Mouse (Mus musculus): ENCODE measurements around the gene Exog. TPM values are rescaled to one million over a fixed set of nuclear protein-coding genes. Genes with fewer than 3 reads are reported as not detected.

Gene Exog
- polyA plus RNA-seq (2015; fragmentation: Nextera tagmentation; extraction: Ambion mirVana) = 6.9 and 9.0 TPM in 2 replicates

DNA sequence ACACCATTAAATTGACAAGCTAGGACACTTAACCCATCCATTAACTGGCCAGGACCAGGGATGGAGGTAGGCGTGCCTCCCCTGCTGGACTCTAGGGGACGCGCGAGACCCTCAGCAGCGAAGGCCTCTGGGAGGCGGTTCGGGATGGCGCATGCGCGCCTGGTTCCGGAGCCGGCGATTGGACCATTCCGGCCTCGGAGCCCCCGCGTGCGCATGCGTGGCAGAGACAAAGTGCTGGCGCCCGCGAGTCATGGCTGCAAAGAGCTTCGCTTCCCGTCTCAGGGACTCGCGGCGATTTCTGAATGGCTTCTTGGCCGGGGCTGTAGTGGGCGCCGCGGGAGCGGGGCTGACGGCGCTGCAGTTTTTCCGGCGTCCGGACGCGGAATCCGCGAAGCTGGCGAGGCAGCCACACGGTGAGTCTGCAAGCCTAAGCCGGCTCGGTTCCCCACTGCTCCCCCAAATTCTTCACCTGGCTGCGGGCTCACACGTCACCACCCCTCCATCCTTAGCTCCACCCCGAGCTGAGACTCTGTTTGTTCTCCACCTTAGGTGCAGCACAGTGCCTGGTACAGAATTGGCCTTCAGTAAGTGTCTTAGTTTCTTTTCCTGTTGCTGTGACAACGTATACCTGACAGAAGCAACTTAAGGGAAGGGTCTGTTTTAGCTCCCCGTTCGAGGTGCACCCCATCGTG lies at the start of gene Exog:
TSS of gene Exog (plus strand) at position 206 of the 692 bp plus-strand sequence.
- no peaks in the 10 kb centered on the region for H3K27me3 ChIP-seq
- peak within 1 kb of the TSS; percentile 95 for H3K4me2 ChIP-seq
- H3K4me3 ChIP-seq (replicated peaks) = peak within 1 kb of the TSS; percentile 76
- whole genome bisulfite sequencing (ENCODE audit: insufficient replicate concordance) = under 1% methylated on average over 52 of the region's 52 CpGs
- no peaks in the 10 kb centered on the region for H3K9me3 ChIP-seq (replicated peaks)
- DNase-seq (peak; percentile 93), ATAC-seq (ENCODE audit: low read depth) (peak; percentile 89)
- H3K9ac ChIP-seq = peak within 1 kb of the TSS; percentile 85
- H3K27ac ChIP-seq = peak within 1 kb of the TSS; percentile 77
- peaks cover 29% of the 10 kb centered on the region for H3K36me3 ChIP-seq
- H3K4me1 ChIP-seq (replicated peaks) = peaks cover 26% of the 10 kb centered on the region

DNA sequence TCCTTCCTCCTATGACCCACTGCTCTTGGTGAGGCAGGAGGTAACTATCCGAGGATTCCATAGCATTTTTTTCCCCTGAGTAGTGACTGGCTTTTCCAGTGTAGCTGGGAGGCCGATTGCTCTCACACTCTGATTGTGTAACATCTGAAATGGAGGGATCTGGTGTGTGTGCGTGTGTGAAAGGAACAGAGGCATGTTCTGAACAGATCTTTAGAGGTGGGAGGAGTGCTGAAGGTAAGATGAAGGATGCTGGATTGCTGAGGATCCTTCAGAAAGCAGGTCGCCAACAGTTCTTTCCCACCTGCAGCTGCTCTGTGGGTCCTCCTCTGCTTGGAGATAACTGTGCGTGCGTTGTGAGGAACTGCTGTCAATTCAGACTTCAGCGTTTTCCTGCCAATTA lies 43.4 kb upstream of the Exog start:
- H3K27ac ChIP-seq = no peak overlapping the region
- 2% methylated on average over 7 of the region's 7 CpGs for WGBS (ENCODE audit: insufficient replicate concordance)
- H3K36me3 ChIP-seq = no peaks in the 10 kb centered on the region
- H3K4me3 ChIP-seq (replicated peaks) = peak overlapping the region; percentile 69
- H3K9ac ChIP-seq = no peak overlapping the region
- H3K4me1 ChIP-seq (replicated peaks) = peaks cover 34% of the 10 kb centered on the region
- H3K4me2 ChIP-seq = peak overlapping the region; percentile 81
- DNase-seq = no peak
- peak; percentile 4 for ATAC-seq (ENCODE audit: low read depth)
- H3K9me3 ChIP-seq (replicated peaks) = no peaks in the 10 kb centered on the region
- peaks cover 47% of the 10 kb centered on the region for H3K27me3 ChIP-seq

DNA sequence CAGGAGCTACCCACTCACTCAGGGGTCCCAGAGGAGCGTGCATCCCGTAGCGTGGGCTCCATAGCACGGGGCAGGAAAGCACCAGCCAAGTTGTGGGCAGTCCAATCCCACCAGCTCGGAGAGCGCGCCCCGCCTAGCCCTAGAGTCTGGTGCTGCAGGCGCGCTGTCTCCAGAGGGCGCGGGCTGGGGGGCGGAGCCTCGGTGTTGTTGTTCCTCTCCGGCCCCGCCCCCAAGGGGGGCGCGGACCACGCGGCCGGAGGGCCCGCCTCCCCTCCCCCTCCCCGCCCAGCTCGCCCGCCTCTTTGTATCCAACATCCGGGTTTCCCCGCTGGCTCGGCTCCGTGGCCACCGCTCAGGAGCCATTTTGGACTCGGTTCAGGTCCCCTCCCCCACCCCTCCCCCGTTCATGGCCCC lies 42.9 kb upstream of the Exog start, which contains the start of gene Acvr2b:
TSS of gene Acvr2b (plus strand) at position 318 of the 414 bp plus-strand sequence.
- Histone ChIP-seq H3K9ac (peak within 1 kb of the TSS; percentile 77), H3K9me3 (replicated peaks) (no peaks in the 10 kb centered on the region), H3K27me3 (peaks cover 47% of the 10 kb centered on the region), H3K36me3 (no peaks in the 10 kb centered on the region), H3K4me1 (replicated peaks) (peaks cover 34% of the 10 kb centered on the region), H3K4me2 (peak within 1 kb of the TSS; percentile 81), H3K27ac (peak within 1 kb of the TSS; percentile 78), H3K4me3 (replicated peaks) (peak within 1 kb of the TSS; percentile 69)
- WGBS (ENCODE audit: insufficient replicate concordance) = under 1% methylated on average over 23 of the region's 32 CpGs
- DNase-seq (peak; percentile 74), ATAC-seq (ENCODE audit: low read depth) (peak; percentile 86)

GRCm38 (mm10) chr9:119402253-119403235 lies 42.2 kb upstream of the Exog start:
- Histone ChIP-seq H3K27me3 (peaks cover 47% of the 10 kb centered on the region), H3K27ac (peak overlapping the region; percentile 78), H3K36me3 (no peaks in the 10 kb centered on the region), H3K9me3 (replicated peaks) (no peaks in the 10 kb centered on the region), H3K4me2 (peak overlapping the region; percentile 81), H3K4me1 (replicated peaks) (peaks cover 34% of the 10 kb centered on the region), H3K4me3 (replicated peaks) (peak overlapping the region; percentile 69), H3K9ac (peak overlapping the region; percentile 77)
- peak; percentile 36; the same call in 1 of the 2 replicates for ATAC-seq (ENCODE audit: low read depth)
- under 1% methylated on average over 125 of the region's 127 CpGs for WGBS (ENCODE audit: insufficient replicate concordance)
- DNase-seq = peak; percentile 20

DNA sequence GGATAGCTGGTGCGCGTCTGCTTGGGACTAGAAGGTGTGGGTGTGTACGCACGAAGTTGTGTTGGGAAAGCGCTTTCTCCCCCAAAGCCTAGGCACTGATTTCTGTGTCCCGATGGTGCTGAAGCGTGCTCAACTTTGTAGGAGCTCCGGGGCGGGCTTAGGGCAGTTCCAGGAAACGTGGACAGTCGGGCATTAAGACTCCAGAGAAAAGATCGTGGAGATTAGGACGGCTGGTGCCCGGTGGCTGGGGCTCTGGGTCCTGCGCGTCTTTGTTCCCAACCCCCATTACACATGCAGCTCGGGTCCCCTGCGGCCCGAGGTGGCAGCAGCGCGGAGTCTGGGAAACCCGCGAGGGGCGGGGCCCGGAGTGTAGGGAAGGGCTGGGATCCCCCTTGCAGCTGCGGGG lies 41.5 kb upstream of the Exog start:
- no peak for ATAC-seq (ENCODE audit: low read depth)
- H3K27ac ChIP-seq = no peak overlapping the region

GRCm38 (mm10) chr9:119404090-119404489 lies 40.7 kb upstream of the Exog start:
- WGBS (ENCODE audit: insufficient replicate concordance) = 44% methylated on average over 5 of the region's 5 CpGs
- Histone ChIP-seq H3K4me3 (replicated peaks) (0 out of 2 replicates have a peak overlapping the region, but pooled peaks have one; percentile 69), H3K27ac (no peak overlapping the region), H3K27me3 (peaks cover 47% of the 10 kb centered on the region), H3K4me2 (peak overlapping the region; percentile 81; the same call in 1 of the 2 replicates), H3K9ac (no peak overlapping the region), H3K36me3 (no peaks in the 10 kb centered on the region), H3K4me1 (replicated peaks) (peaks cover 40% of the 10 kb centered on the region), H3K9me3 (replicated peaks) (no peaks in the 10 kb centered on the region)
- ATAC-seq (ENCODE audit: low read depth) (no peak), DNase-seq (no peak)

More for the DNA sequence above, 41.5 kb upstream of the Exog start:
- Histone ChIP-seq H3K4me2 (peak overlapping the region; percentile 81), H3K9me3 (replicated peaks) (no peaks in the 10 kb centered on the region), H3K4me3 (replicated peaks) (peak overlapping the region; percentile 69), H3K9ac (peak overlapping the region; percentile 77), H3K4me1 (replicated peaks) (peaks cover 37% of the 10 kb centered on the region), H3K27me3 (peaks cover 47% of the 10 kb centered on the region), H3K36me3 (no peaks in the 10 kb centered on the region)
- WGBS (ENCODE audit: insufficient replicate concordance) = under 1% methylated on average over 26 of the region's 26 CpGs
- DNase-seq = no peak

DNA sequence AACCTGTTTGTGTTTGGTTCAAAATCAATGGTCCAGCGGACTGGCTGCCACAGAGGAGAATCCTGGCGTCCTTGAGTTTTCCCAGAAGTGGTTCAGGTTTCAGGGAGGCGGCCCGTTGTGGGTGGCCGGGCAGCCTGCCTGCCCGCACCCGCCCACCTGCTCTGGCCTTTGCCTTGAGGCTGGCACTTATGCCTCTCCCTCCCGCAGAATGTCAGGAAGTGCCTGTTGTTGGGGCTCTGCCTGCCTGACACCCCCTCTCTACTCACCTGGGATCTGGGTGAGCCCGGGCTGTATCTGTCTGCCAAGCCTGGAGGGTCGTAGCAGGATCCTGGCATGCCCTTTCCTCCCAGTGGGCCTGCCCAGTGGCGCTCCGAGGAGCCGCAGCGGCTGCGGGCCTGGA lies 36.9 kb upstream of the Exog start:
- peaks cover 6% of the 10 kb centered on the region; the same call in 1 of the 2 replicates for H3K9me3 ChIP-seq (replicated peaks)
- no peak overlapping the region for H3K9ac ChIP-seq
- no peak overlapping the region for H3K4me3 ChIP-seq (replicated peaks)
- no peaks in the 10 kb centered on the region for H3K36me3 ChIP-seq
- peaks cover 29% of the 10 kb centered on the region for H3K4me1 ChIP-seq (replicated peaks)
- 80% methylated on average over 15 of the region's 15 CpGs for WGBS (ENCODE audit: insufficient replicate concordance)
- ATAC-seq (ENCODE audit: low read depth) (no peak), DNase-seq (no peak)
- no peak overlapping the region for H3K27ac ChIP-seq
- H3K4me2 ChIP-seq = no peak overlapping the region
- H3K27me3 ChIP-seq = peaks cover 27% of the 10 kb centered on the region

DNA sequence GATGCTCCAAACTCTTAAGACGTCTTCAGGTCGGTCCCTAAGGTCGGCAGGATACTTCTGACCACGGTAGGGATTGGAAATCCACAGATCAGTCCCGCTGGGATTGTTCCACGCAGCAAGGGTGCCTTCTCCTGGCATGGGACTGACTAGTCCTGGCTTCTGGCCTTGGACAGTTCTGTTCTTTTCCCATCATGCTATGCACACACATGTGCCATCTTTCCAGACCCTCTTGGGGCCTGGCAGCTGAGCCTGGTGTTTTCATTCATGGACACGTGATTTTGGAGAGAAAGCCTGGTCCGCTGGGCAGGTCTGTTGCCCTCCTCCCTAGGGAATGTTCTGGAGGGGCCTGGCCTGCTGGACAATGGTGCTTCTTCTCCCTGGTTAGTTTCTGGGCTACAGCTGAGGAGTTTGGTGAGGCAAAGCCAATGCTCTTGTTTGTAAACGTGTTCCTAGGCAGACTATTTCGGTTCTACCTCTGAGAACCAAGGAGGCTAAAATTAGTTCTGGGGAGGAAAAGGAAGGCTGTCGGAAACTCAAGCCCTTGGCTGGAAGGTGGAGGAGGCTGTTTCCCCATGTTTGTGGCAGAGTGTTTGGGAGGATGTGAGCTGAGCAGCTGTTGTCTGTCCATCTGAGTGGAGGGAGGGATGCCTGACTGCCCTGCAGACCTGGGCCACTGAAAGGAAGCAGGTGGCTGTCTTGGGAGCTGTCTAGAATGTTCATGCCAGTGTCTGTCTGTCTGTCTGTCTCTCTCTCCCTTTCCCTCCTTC lies 35.7 kb upstream of the Exog start:
- 54% methylated on average over 11 of the region's 11 CpGs for WGBS (ENCODE audit: insufficient replicate concordance)
- ATAC-seq (ENCODE audit: low read depth) (no peak), DNase-seq (no peak)
- Histone ChIP-seq H3K27ac (no peak overlapping the region), H3K4me3 (replicated peaks) (no peak overlapping the region), H3K4me1 (replicated peaks) (peaks cover 17% of the 10 kb centered on the region), H3K27me3 (peaks cover 15% of the 10 kb centered on the region), H3K36me3 (no peaks in the 10 kb centered on the region), H3K4me2 (no peak overlapping the region), H3K9ac (no peak overlapping the region), H3K9me3 (replicated peaks) (peaks cover 6% of the 10 kb centered on the region; the same call in 1 of the 2 replicates)

DNA sequence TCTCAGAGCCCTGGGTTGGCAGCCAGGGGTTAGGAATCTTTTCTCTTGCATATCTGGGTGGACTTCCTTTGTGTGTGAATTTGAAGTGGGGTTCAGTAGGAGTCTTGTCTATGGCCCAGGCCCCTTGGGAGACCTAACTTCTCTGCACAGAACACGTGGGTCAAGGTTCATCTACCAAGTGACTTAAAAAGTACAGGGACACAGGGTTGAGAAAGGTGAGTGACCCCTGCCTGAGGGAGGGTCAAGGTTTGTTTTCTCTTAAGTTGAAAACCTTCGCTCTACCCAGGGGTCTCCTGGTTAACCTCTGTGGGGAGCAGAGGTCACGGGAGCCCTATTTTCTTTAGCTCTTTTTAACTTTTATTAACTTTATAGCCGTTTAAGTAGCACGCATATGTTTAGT lies 34.9 kb upstream of the Exog start:
- Histone ChIP-seq H3K9ac (no peak overlapping the region), H3K4me3 (replicated peaks) (no peak overlapping the region), H3K36me3 (no peaks in the 10 kb centered on the region), H3K4me2 (no peak overlapping the region), H3K27me3 (peaks cover 7% of the 10 kb centered on the region), H3K4me1 (replicated peaks) (peaks cover 16% of the 10 kb centered on the region), H3K27ac (no peak overlapping the region), H3K9me3 (replicated peaks) (peaks cover 6% of the 10 kb centered on the region; the same call in 1 of the 2 replicates)
- no peak for ATAC-seq (ENCODE audit: low read depth)
- 67% methylated on average over 5 of the region's 5 CpGs for WGBS (ENCODE audit: insufficient replicate concordance)
- DNase-seq = no peak

DNA sequence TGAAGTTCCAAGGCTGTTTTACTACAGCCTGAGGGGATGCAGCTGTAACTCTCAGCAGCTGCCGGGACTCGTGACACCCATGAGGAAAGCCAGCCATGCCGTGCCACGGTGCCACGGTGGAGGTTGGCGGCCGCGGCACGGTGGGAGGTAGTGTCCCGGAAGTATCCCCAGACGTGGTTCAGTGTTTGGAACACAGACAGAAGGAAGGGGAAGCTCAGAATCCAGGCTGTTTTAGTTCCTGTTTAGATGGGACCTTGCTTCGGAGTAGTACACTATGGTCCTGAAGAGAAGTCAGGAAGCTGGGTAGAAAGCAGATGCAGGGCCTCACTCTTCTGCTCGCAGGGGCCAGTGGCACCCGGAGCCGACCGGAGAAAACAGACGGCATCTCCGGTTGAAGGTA lies 26.7 kb upstream of the Exog start:
- Histone ChIP-seq H3K27me3 (no peaks in the 10 kb centered on the region), H3K9ac (no peak overlapping the region), H3K9me3 (replicated peaks) (no peaks in the 10 kb centered on the region), H3K27ac (no peak overlapping the region), H3K4me1 (replicated peaks) (no peaks in the 10 kb centered on the region), H3K4me3 (replicated peaks) (no peak overlapping the region), H3K36me3 (no peaks in the 10 kb centered on the region), H3K4me2 (no peak overlapping the region)
- WGBS (ENCODE audit: insufficient replicate concordance) = 64% methylated on average over 18 of the region's 18 CpGs
- ATAC-seq (ENCODE audit: low read depth) (no peak), DNase-seq (no peak)

Measured in liver, embryonic 13.5 days (tissue).